Mouse (Mus musculus): ENCODE measurements around the gene Csrp1.

DNA sequence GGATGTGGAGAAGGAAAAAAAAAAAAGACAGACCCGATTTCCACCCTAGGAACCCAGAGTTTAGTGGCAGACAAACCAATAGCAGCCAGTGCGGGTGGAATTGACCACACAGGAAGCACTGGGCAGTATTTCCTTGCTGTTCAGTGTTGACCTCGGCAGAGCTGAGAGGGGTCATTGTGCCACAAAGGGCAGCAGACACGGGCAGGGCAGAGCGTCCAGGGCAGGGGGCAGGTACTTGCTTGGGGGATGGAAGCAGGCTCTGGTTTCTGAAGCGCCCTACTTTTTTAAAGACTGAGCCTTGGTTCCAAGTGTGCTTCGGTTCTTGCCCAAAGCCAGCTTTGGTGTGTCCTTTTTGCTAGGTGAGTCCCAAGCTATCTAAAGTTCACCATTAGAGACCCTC, 50.4 kb downstream of the Csrp1 start:
- no peak for TF ChIP-seq CTCF (IDR thresholded peaks at IDR 0.05; ENCODE audit: low read depth, low read length)
- TF ChIP-seq GATA1 (IDR thresholded peaks at IDR 0.05; ENCODE audit: borderline replicate concordance, low read length): no peak
- no peak for TF ChIP-seq TAL1 (conservative IDR thresholded peaks at IDR 0.05; ENCODE audit: low read depth, low read length)
- TF ChIP-seq POLR2AphosphoS5 (IDR thresholded peaks at IDR 0.05; ENCODE audit: insufficient replicate concordance, low read depth, low read length): no peak
- TF ChIP-seq GATA2 (IDR thresholded peaks at IDR 0.05; ENCODE audit: borderline replicate concordance, low read depth, low read length): no peak
